28 mouse cellular contexts compared by ENCODE assay signal in genomic region chr1:144264000-144264399, GRCm38 (mm10). TPM values are rescaled to one million over a fixed set of nuclear protein-coding genes. Genes with fewer than 3 reads are reported as not detected.
"Had no signal": no experiment of that assay in that cellular context is flagged by ENCODE, and none has a peak within 500 bp of the region (broad histone marks: within the 10 kb centered on the region; RNA-seq: fewer than 3 reads in every experiment).

No protein-coding gene starts in this region.

- DNase-seq: cerebellum, adult 8-10 months; cerebellum, adult 9-10 months; cerebellum, adult 9-11 months; cerebellum, postnatal 10 days; cerebellum, postnatal 14 days; cerebellum, postnatal 25 days; cerebellum, postnatal 36 days; embryo, embryonic 11 days; forebrain, postnatal 0 days; gastrocnemius, adult 2 months; gastrocnemius, postnatal 10 days; gastrocnemius, postnatal 14 days; gastrocnemius, postnatal 25 days; gastrocnemius, postnatal 36 days; heart, adult 11 months; heart, adult 18-20 months; heart, adult 2 months had no signal

- ATAC-seq: forebrain, embryonic 13.5 days; forebrain, embryonic 14.5 days; forebrain, embryonic 15.5 days; forebrain, embryonic 16.5 days; forebrain, postnatal 0 days had no signal

RNA-seq across cellular contexts. Expression of gene Rgs1, which starts 15.0 kb away (rescaled TPM):
- total RNA-seq: forebrain, postnatal 0 days; gastrocnemius, adult 2 months; gastrocnemius, adult 8-10 months; gastrocnemius, postnatal 10 days; gastrocnemius, postnatal 14 days; gastrocnemius, postnatal 25 days; gastrocnemius, postnatal 36 days; gastrocnemius, postnatal 4 days; heart, adult 2 months had no signal
- polyA plus RNA-seq: embryonic facial prominence, embryonic 10.5 days; embryonic facial prominence, embryonic 11.5 days; forebrain, embryonic 10.5 days; forebrain, embryonic 11.5 days; forebrain, embryonic 12.5 days; forebrain, embryonic 13.5 days; forebrain, embryonic 14.5 days; forebrain, embryonic 15.5 days; forebrain, embryonic 16.5 days; forebrain, postnatal 0 days; heart, adult 2 months had no signal
